Mouse (Mus musculus) hindbrain, embryonic 14.5 days (tissue): ENCODE measurements around the gene Cbl. TPM values are rescaled to one million over a fixed set of nuclear protein-coding genes. Genes with fewer than 3 reads are reported as not detected.
"Not testable (repeated sequence)": the region's sequence is repeated elsewhere in the genome, so short reads cannot be mapped to it uniquely, and the experiment has no call there.

ENCODE experiments used
- ATAC-seq: fragments of 200-750 bp; cut with Nextera tagmentation; 2 replicates; pipeline ENCODE4 v1.8.0; 2017; ENCODE audit warnings: moderate number of reproducible peaks, mild to moderate bottlenecking, moderate TSS enrichment, moderate library complexity; ENCODE audit not compliant: low FRiP score
- DNase-seq: peaks from one replicate; pipeline ENCODE4 v3.0.0-alpha.2; 2015; ENCODE audit warnings: low spot score
- H3K27ac ChIP-seq: fragments of 300-500 bp; sonication (generic); 2 replicates; pipeline ENCODE4 v1.5.1; 2014; ENCODE audit warnings: mild to moderate bottlenecking, moderate library complexity
- H3K27me3 ChIP-seq: fragments of 300-500 bp; sonication (generic); 2 replicates; pipeline ENCODE4 v1.6.1; 2014; ENCODE audit warnings: mild to moderate bottlenecking, low read length, mixed read lengths; ENCODE audit not compliant: control insufficient read depth, insufficient read depth
- H3K36me3 ChIP-seq: fragments of 300-500 bp; sonication (generic); replicated peaks from 2 replicates; pipeline ENCODE4 v1.6.1; 2014; ENCODE audit not compliant: control insufficient read depth, insufficient read depth
- H3K4me1 ChIP-seq: fragments of 300-500 bp; sonication (generic); replicated peaks from 2 replicates; pipeline ENCODE4 v1.6.1; 2014; ENCODE audit warnings: antibody characterized with exemption, low read length, mixed read lengths; ENCODE audit not compliant: control insufficient read depth, insufficient read depth
- H3K4me2 ChIP-seq: fragments of 300-500 bp; sonication (generic); replicated peaks from 2 replicates; pipeline ENCODE4 v1.6.1; 2014; ENCODE audit warnings: mild to moderate bottlenecking, moderate library complexity
- H3K4me3 ChIP-seq: fragments of 300-500 bp; sonication (generic); replicated peaks from 2 replicates; pipeline ENCODE4 v1.5.1; 2014; ENCODE audit warnings: mild to moderate bottlenecking, low read length
- H3K9ac ChIP-seq: fragments of 300-500 bp; sonication (generic); 2 replicates; pipeline ENCODE4 v1.6.1; 2014
- H3K9me3 ChIP-seq: fragments of 300-500 bp; sonication (generic); 2 replicates; pipeline ENCODE4 v1.6.1; 2016; ENCODE audit warnings: low read length; ENCODE audit not compliant: control insufficient read depth
- WGBS: fragments of 180-500 bp; shearing (Covaris S2); extraction: QIAGEN DNeasy Blood & Tissue Kit; methylation state at CpG from one replicate; pipeline ENCODE4 v1.1.7; 2014; 5-methylcytosine and 5-hydroxymethylcytosine counted together
- polyA plus RNA-seq: library from polyadenylated mRNA; unstranded; fragments of >200 nt; fragmentation: Nextera tagmentation; extraction: Ambion mirVana; gene quantifications from 2 replicates; pipeline ENCODE4 v1.2.1, GENCODE M21; 2014

The Cbl gene
- polyA plus RNA-seq, 1 experiment from 2014 or later, result 22.4 TPM

GRCm38 (mm10) chr9:44124317-44124716, 109.5 kb downstream of the Cbl start:
- no peak overlapping the region for H3K4me2 ChIP-seq
- DNase-seq, result no peak
- H3K27me3 ChIP-seq, result peaks cover under 1% of the 10 kb centered on the region; the same call in 1 of the 2 replicates
- WGBS, result 73% methylated on average over 6 of the region's 6 CpGs
- no peaks in the 10 kb centered on the region for H3K36me3 ChIP-seq
- H3K9ac ChIP-seq, result no peak overlapping the region
- no peaks in the 10 kb centered on the region for H3K9me3 ChIP-seq
- peaks cover 5% of the 10 kb centered on the region; the same call in 1 of the 2 replicates for H3K4me1 ChIP-seq
- ATAC-seq, result no peak
- H3K27ac ChIP-seq, result no peak overlapping the region
- H3K4me3 ChIP-seq, result no peak overlapping the region

- DNase-seq (no peak), ATAC-seq (no peak)
- Histone ChIP-seq H3K4me2 (no peak overlapping the region), H3K9me3 (no peaks in the 10 kb centered on the region), H3K27me3 (no peaks in the 10 kb centered on the region), H3K4me3 (no peak overlapping the region), H3K36me3 (no peaks in the 10 kb centered on the region), H3K9ac (no peak overlapping the region), H3K4me1 (no peaks in the 10 kb centered on the region), H3K27ac (no peak overlapping the region)
- 87% methylated on average over 8 of the region's 8 CpGs for WGBS
Measured at GRCm38 (mm10) chr9:44119948-44120465, 113.8 kb downstream of the Cbl start.

GRCm38 (mm10) chr9:44119011-44119410, 114.8 kb downstream of the Cbl start:
- Histone ChIP-seq H3K4me3 (no peak overlapping the region), H3K36me3 (no peaks in the 10 kb centered on the region), H3K4me2 (no peak overlapping the region), H3K4me1 (no peaks in the 10 kb centered on the region), H3K27me3 (no peaks in the 10 kb centered on the region), H3K9ac (no peak overlapping the region), H3K9me3 (no peaks in the 10 kb centered on the region), H3K27ac (no peak overlapping the region)
- DNase-seq (no peak), ATAC-seq (no peak)
- WGBS, result 48% methylated on average over 5 of the region's 5 CpGs

- no peaks in the 10 kb centered on the region for H3K27me3 ChIP-seq
Measured at GRCm38 (mm10) chr9:44116182-44116581, 117.7 kb downstream of the Cbl start.

GRCm38 (mm10) chr9:44115599-44115998, 118.2 kb downstream of the Cbl start:
- no peak overlapping the region for H3K9ac ChIP-seq
- no peak overlapping the region for H3K4me2 ChIP-seq
- no peaks in the 10 kb centered on the region for H3K4me1 ChIP-seq
- H3K36me3 ChIP-seq, result no peaks in the 10 kb centered on the region
- no peak overlapping the region for H3K27ac ChIP-seq
- ATAC-seq (no peak), DNase-seq (no peak)
- no peak overlapping the region for H3K4me3 ChIP-seq
- no peaks in the 10 kb centered on the region for H3K9me3 ChIP-seq
- no peaks in the 10 kb centered on the region for H3K27me3 ChIP-seq
- 94% methylated on average over 9 of the region's 9 CpGs for WGBS

More at GRCm38 (mm10) chr9:44116182-44116581, 117.7 kb downstream of the Cbl start:
- 92% methylated on average over 4 of the region's 4 CpGs for WGBS
- DNase-seq, result no peak
- H3K4me1 ChIP-seq, result no peaks in the 10 kb centered on the region
- H3K9ac ChIP-seq, result no peak overlapping the region
- H3K4me2 ChIP-seq, result no peak overlapping the region
- ATAC-seq, result no peak
- no peak overlapping the region for H3K27ac ChIP-seq
- no peaks in the 10 kb centered on the region for H3K36me3 ChIP-seq
- no peak overlapping the region for H3K4me3 ChIP-seq
- H3K9me3 ChIP-seq, result no peaks in the 10 kb centered on the region

GRCm38 (mm10) chr9:44114453-44114852, 119.4 kb downstream of the Cbl start:
- ATAC-seq, result no peak

GRCm38 (mm10) chr9:44113105-44113789, 120.6 kb downstream of the Cbl start, which contains the start of the genes Gm49380 and Rnf26:
Gm49380 (minus strand) TSS chr9:44113500.
Rnf26 (minus strand) TSS chr9:44113517.
- peak within 1 kb of the TSS; percentile 76 for H3K9ac ChIP-seq
- H3K9me3 ChIP-seq, result no peaks in the 10 kb centered on the region
- DNase-seq, result peak; percentile 92
- H3K4me2 ChIP-seq, result peak within 1 kb of the TSS; percentile 56
- H3K36me3 ChIP-seq, result no peaks in the 10 kb centered on the region
- H3K27me3 ChIP-seq, result no peaks in the 10 kb centered on the region
- H3K4me3 ChIP-seq, result peak within 1 kb of the TSS; percentile 76
- under 1% methylated on average over 51 of the region's 51 CpGs for WGBS
- H3K27ac ChIP-seq, result peak within 1 kb of the TSS; percentile 32; the same call in 1 of the 2 replicates
- peaks cover 10% of the 10 kb centered on the region for H3K4me1 ChIP-seq
- ATAC-seq, result peak; percentile 95

More at GRCm38 (mm10) chr9:44114453-44114852, 119.4 kb downstream of the Cbl start:
- H3K27me3 ChIP-seq, result no peaks in the 10 kb centered on the region
- 93% methylated on average over 2 of the region's 2 CpGs for WGBS
- no peak overlapping the region for H3K4me2 ChIP-seq
- no peak overlapping the region for H3K4me3 ChIP-seq
- H3K9me3 ChIP-seq, result no peaks in the 10 kb centered on the region
- no peaks in the 10 kb centered on the region; the same call in 1 of the 2 replicates for H3K4me1 ChIP-seq
- H3K9ac ChIP-seq, result no peak overlapping the region
- no peak overlapping the region for H3K27ac ChIP-seq
- no peak for DNase-seq
- H3K36me3 ChIP-seq, result no peaks in the 10 kb centered on the region

GRCm38 (mm10) chr9:44111909-44112308, 121.9 kb downstream of the Cbl start:
- H3K27ac ChIP-seq, DNase-seq, H3K27me3 ChIP-seq, H3K9ac ChIP-seq, ATAC-seq, H3K4me3 ChIP-seq, H3K9me3 ChIP-seq, H3K36me3 ChIP-seq: not testable (repeated sequence)
- Histone ChIP-seq H3K4me1 (peaks cover 22% of the 10 kb centered on the region), H3K4me2 (peak overlapping the region; percentile 56; the same call in 1 of the 2 replicates)
- WGBS, result 81% methylated on average over 10 of the region's 12 CpGs

- Histone ChIP-seq H3K4me1 (peaks cover 22% of the 10 kb centered on the region), H3K27me3 (no peaks in the 10 kb centered on the region), H3K4me2 (peak overlapping the region; percentile 19; the same call in 1 of the 2 replicates), H3K9ac (no peak overlapping the region), H3K27ac (no peak overlapping the region), H3K4me3 (no peak overlapping the region), H3K36me3 (no peaks in the 10 kb centered on the region), H3K9me3 (no peaks in the 10 kb centered on the region)
- ATAC-seq (no peak), DNase-seq (peak; percentile 88)
- WGBS, result 35% methylated on average over 9 of the region's 9 CpGs
Measured at GRCm38 (mm10) chr9:44109360-44110095, 124.3 kb downstream of the Cbl start.
